In genomic region chr17:42692136-42692535, GRCm38 (mm10) we compare ENCODE assay signal across 31 mouse cellular contexts. TPM values are rescaled to one million over a fixed set of nuclear protein-coding genes. Genes with fewer than 3 reads are reported as not detected.
DNase-seq lines count a peak whose midpoint lies in the region; ATAC-seq lines count a peak whose summit lies in the region.
"Had no signal": no experiment of that assay in that cellular context is flagged by ENCODE, and none has a peak within 500 bp of the region (broad histone marks: within the 10 kb centered on the region; RNA-seq: fewer than 3 reads in every experiment).

Gene Adgrf4 (minus strand): TSS chr17:42692284.

- peak; percentile 21 for DNase-seq in adrenal gland, adult 2 months
- no peak for DNase-seq in adrenal gland, postnatal 25 days
- peak; percentile 15 to 16 for DNase-seq in left cerebral cortex, adult 18-20 months (ENCODE audit: low spot score in 2 of 2)
- no peak for DNase-seq in left cerebral cortex, postnatal 4 days
- peak; percentile 15 for DNase-seq in urinary bladder, postnatal 25 days (ENCODE audit: low spot score)
- DNase-seq in urinary bladder, postnatal 4 days (ENCODE audit: low spot score in 2 of 2), result no peak
- DNase-seq: cerebellum, adult 11 months; cerebellum, adult 9-10 months; cerebellum, postnatal 36 days; gastrocnemius, postnatal 10 days; heart, postnatal 14 days; kidney, adult 11 months; kidney, postnatal 14 days; lung, embryonic 14.5 days; lung, postnatal 14 days; thymus, postnatal 4 days had no signal

- H3K9me3 ChIP-seq in neural tube, embryonic 15.5 days (replicated peaks), result no peaks in the 10 kb centered on the region
- H3K9me3 ChIP-seq: embryonic facial prominence, embryonic 12.5 days; forebrain, embryonic 10.5 days; hindbrain, embryonic 10.5 days; hindbrain, embryonic 15.5 days; liver, embryonic 15.5 days; midbrain, embryonic 15.5 days had no signal

- H3K9ac ChIP-seq in neural tube, embryonic 15.5 days (replicated peaks), result no peak within 1 kb of the TSS
- H3K9ac ChIP-seq: embryonic facial prominence, embryonic 12.5 days; hindbrain, embryonic 15.5 days; liver, embryonic 15.5 days; lung, embryonic 14.5 days; midbrain, embryonic 15.5 days had no signal

- WGBS in neural tube, embryonic 15.5 days, result 89% methylated on average over 10 of the region's 10 CpGs

- intact Hi-C loops in left cerebral cortex, postnatal 4 days (cut with DNase I), result no loop called here

- no peaks in the 10 kb centered on the region for H3K4me1 ChIP-seq in neural tube, embryonic 15.5 days
- H3K4me1 ChIP-seq: forebrain, embryonic 10.5 days; hindbrain, embryonic 10.5 days; hindbrain, embryonic 15.5 days; liver, embryonic 15.5 days; midbrain, embryonic 15.5 days had no signal

- no peak within 1 kb of the TSS for H3K27ac ChIP-seq in neural tube, embryonic 15.5 days (replicated peaks)
- H3K27ac ChIP-seq: embryonic facial prominence, embryonic 12.5 days; forebrain, embryonic 10.5 days; hindbrain, embryonic 10.5 days; hindbrain, embryonic 15.5 days; liver, embryonic 15.5 days; midbrain, embryonic 15.5 days had no signal

- H3K36me3 ChIP-seq in neural tube, embryonic 15.5 days, result no peaks in the 10 kb centered on the region
- H3K36me3 ChIP-seq: embryonic facial prominence, embryonic 12.5 days; forebrain, embryonic 10.5 days; hindbrain, embryonic 10.5 days; hindbrain, embryonic 15.5 days; liver, embryonic 15.5 days; midbrain, embryonic 15.5 days had no signal

- no peak within 1 kb of the TSS for H3K4me2 ChIP-seq in neural tube, embryonic 15.5 days
- H3K4me2 ChIP-seq: embryonic facial prominence, embryonic 12.5 days; hindbrain, embryonic 15.5 days; liver, embryonic 15.5 days; lung, embryonic 14.5 days; midbrain, embryonic 15.5 days had no signal

- no peaks in the 10 kb centered on the region for H3K27me3 ChIP-seq in neural tube, embryonic 15.5 days (replicated peaks)
- H3K27me3 ChIP-seq: embryonic facial prominence, embryonic 12.5 days; hindbrain, embryonic 15.5 days; liver, embryonic 15.5 days; midbrain, embryonic 15.5 days had no signal

- no peak for ATAC-seq in neural tube, embryonic 15.5 days (ENCODE audit: low FRiP score)
- ATAC-seq: forebrain, embryonic 16.5 days; inflammation-experienced regulatory T-cells, adult 6 months; midbrain, embryonic 15.5 days had no signal

- no peak within 1 kb of the TSS for H3K4me3 ChIP-seq in neural tube, embryonic 15.5 days (replicated peaks)
- H3K4me3 ChIP-seq: embryonic facial prominence, embryonic 12.5 days; forebrain, embryonic 10.5 days; hindbrain, embryonic 10.5 days; hindbrain, embryonic 15.5 days; liver, embryonic 15.5 days; midbrain, embryonic 15.5 days had no signal

RNA-seq across cellular contexts. Expression of gene Adgrf4, which starts in this region (rescaled TPM):
- total RNA-seq in adrenal gland, adult 2 months (2021), result under 1 TPM; 0.14 to 0.29 TPM
- 0.06 and 0.11 TPM in 2 replicates for polyA plus RNA-seq in adrenal gland, adult 2 months (2012; rRNA removed)
- total RNA-seq in adrenal gland, postnatal 25 days (2021), result 0.27 TPM in 1 of 2 replicates, not detected in the other
- total RNA-seq in left cerebral cortex, adult 18-20 months (2021), result 1 to 10 TPM; 1.5 to 2.0 TPM
- total RNA-seq in left cerebral cortex, postnatal 4 days (2021), result under 1 TPM; 0.36 to 0.56 TPM
- 0.18 and 0.26 TPM in 2 replicates for polyA plus RNA-seq in neural tube, embryonic 15.5 days (2015; fragmentation: Nextera tagmentation; extraction: Ambion mirVana)
- total RNA-seq: CH12.LX; ES-E14; granulocyte monocyte progenitor cell, adult 5-6 weeks; liver, adult 2 months; neutrophil, adult 5-6 weeks had no signal
- polyA plus RNA-seq: forebrain, embryonic 10.5 days; hindbrain, embryonic 10.5 days; inflammation-experienced regulatory T-cells, adult 6 months; kidney, embryonic 14.5 days; liver, embryonic 15.5 days; lung, embryonic 14.5 days had no signal

Comparison
In these comparisons a context has a peak if more than half of its experiments do, and no peak if none do; other contexts are left out.
1. DNase-seq: peak in left cerebral cortex, adult 18-20 months (2 of 2) and urinary bladder, postnatal 25 days (single experiment); none in adrenal gland, postnatal 25 days (single experiment), left cerebral cortex, postnatal 4 days (single experiment) and urinary bladder, postnatal 4 days (0 of 2).
2. Peak in DNase-seq in adrenal gland, adult 2 months; RNA of the gene not detected or under 1 TPM.